Mouse (Mus musculus): ENCODE measurements at regions not wholly inside any gene's neighbourhood (a gene's known extent, or its start where the extent isn't known, plus 50 kb on each side); places are given as distances from the start of the nearest gene placed in this dataset.
A peak's percentile ranks its signal among the peaks of the same experiment; 100 is the strongest.

DNA sequence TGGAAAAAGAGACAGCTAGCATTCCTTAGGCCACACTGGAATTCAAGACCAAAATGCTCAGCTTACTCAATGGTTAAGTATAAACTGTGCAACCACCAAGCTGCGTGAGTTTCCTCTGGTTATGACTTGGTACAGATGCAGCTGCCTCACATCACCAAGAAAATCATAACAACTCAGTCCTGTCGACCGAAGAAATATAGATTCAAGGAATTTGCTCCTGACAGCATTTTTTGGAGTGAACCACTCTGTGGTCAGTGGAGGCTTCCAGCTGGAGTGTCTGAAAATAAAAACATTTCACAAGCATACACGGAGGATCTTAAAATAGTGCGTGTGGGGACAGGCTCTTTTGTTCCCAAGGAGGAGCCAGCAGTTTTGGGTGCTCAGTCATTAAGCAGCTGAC is 253.8 kb downstream of the Bckdhb start:
- no peak for DNase-seq (ENCODE audit: low spot score in 2 of 2)

- no peak for DNase-seq (ENCODE audit: low spot score in 2 of 2)
Measured at GRCm38 (mm10) chr9:84179238-84179637, 254.3 kb downstream of the Bckdhb start.

DNA sequence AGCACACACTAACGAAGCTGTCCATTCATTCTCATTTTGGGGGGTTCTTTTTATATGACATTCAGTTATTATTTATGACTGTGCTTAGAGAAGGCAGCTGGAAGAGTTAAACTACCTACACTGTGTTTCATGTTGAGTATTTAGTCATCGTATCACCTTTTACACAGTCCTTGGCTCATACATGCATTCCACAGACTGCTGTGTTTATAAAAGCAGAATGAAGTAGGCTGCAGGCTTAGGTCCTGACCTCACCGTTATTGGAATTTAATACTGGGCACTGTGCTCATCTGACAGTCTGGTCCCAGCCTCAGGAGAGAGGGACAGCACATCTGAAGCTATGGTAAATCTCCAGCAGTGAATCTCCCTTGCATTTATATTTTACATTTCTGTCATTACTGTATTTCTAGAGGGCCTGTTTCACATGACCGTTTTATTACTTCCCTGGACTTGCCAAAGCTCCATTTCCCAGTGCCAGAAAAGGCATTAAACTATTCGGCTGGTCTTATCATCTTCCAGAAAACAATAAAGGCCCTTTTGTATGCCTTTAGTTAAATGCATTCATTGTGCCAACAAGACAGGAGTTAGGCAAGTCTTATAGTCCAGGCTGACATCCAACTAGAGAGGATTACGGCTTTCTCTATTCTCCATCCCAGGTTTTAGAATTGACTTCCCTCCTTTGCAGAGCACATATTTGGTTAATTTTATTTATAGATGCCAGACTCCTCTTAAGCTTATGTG is 258.9 kb downstream of the Bckdhb start:
- DNase-seq (ENCODE audit: low spot score in 2 of 2): no peak

DNA sequence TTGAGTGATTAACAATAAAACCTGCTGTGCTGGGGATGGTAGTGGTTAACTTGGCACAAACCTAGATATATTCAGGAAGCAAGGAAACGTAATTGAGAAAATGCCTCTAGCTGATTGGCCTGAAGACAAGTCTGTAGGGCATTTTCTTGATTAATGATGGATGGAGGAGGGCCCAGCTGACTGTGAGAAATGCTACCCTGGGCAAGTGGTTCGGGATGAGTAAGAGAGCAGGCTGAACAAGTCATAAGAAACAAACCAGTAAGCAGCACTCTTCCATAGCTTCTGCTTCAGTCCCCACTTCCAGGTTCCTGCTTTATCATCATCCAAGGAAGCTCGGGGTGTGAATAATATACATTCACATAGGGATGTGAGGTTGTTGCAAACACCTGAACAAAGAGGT is 262.6 kb downstream of the Bckdhb start:
- DNase-seq (ENCODE audit: low spot score in 2 of 2): no peak

DNA sequence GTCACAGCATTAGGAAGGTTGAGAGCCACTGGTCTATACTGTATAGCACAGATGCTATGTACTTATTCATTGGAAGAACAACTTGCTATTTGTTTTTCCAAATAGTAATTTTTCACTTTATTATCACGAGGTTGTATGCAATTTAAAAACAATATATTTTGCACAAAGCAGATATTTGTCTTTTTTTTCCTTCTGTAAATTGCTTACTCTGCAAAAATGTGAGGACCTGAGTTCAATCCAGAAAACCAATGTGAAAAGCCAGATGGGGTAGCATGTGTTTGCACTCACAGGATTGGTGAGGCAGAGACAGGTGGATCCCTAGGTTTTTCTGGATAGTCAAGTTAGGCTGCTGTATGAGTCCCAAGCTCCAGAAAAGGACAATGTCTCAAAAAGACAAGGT is 268.5 kb downstream of the Bckdhb start:
- DNase-seq (ENCODE audit: low spot score in 2 of 2): no peak

- no peak for DNase-seq (ENCODE audit: low spot score in 2 of 2)
Measured at GRCm38 (mm10) chr9:84194716-84195115, 269.8 kb downstream of the Bckdhb start.

DNA sequence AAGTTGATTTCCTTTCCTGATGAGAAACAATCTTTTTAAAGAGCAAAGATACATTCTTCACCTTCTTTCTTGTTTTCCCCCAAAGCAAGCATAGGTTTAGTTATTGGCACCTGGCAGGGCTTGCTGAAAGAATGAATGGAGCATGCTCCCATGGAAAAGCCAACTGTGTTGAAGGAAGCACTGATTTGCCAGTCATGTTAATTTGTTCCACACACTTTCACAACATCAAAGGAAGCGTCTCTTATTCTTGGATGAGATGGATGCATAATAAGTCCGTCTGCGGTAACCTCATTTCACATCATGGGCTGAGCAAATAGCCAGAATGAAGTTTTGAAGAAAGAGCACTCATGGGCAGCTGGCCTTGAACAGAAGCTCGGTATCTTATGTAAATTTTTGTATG is 270.4 kb downstream of the Bckdhb start:
- DNase-seq (ENCODE audit: low spot score in 2 of 2): no peak

GRCm38 (mm10) chr9:84200208-84200607 is 275.3 kb downstream of the Bckdhb start:
- DNase-seq (ENCODE audit: low spot score in 2 of 2): no peak

GRCm38 (mm10) chr9:84204056-84204455 is 279.1 kb downstream of the Bckdhb start:
- DNase-seq (ENCODE audit: low spot score in 2 of 2): no peak

- DNase-seq (ENCODE audit: low spot score in 2 of 2): no peak
Measured at GRCm38 (mm10) chr9:84240491-84240975, 315.6 kb downstream of the Bckdhb start.

GRCm38 (mm10) chr9:84249765-84250164 is 324.8 kb downstream of the Bckdhb start:
- DNase-seq (ENCODE audit: low spot score in 2 of 2): no peak

GRCm38 (mm10) chr9:84253022-84253991 is 328.4 kb downstream of the Bckdhb start:
- no peak for DNase-seq (ENCODE audit: low spot score in 2 of 2)

DNA sequence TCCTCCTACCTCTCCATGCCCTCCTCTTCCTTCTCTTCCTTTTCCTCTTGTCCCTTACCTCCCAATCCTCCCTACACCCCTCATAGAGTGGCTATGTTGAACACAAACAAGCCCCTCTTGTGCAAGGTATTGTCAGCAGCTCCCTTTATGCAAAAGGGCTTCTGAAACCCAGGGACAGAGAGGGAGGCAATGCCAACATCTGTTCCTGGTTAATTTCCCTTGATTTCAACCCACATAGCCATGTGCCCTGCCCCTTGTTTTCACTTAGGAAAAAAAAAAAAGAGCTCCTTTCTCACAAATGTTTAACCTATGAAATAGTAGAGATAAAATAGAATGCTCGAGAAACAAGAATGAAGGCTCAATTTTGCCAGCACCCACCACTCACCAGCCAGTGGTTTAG is 333.5 kb downstream of the Bckdhb start:
- DNase-seq (ENCODE audit: low spot score in 2 of 2): no peak

- DNase-seq (ENCODE audit: low spot score in 2 of 2): no peak
Measured at GRCm38 (mm10) chr9:84259751-84260150, 334.8 kb downstream of the Bckdhb start.

DNA sequence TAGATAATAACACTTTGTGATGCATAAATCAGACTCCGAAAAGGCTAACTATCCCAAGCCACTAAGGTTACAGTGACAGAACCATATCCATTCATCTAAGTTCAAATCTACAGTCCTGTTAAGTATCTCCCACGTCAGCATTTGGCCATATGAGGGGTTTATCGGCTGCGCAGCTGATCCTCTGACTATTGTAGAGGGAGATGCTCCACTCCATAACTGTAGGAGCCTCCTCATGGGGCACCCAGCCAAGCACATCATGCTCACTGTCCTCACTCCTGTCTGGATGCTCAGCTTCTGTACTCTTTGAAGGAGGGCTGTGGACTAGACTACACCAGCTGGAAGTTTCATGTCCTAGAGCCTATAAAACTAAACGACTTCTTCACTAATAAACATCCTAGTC is 337.2 kb downstream of the Bckdhb start:
- DNase-seq (ENCODE audit: low spot score in 2 of 2): peak; percentile 39 to 61

- DNase-seq (ENCODE audit: low spot score in 2 of 2): no peak
Measured at GRCm38 (mm10) chr9:84266974-84267373, 342.0 kb downstream of the Bckdhb start.

GRCm38 (mm10) chr9:84274608-84275007 is 349.7 kb downstream of the Bckdhb start:
- DNase-seq (ENCODE audit: low spot score in 2 of 2): no peak

DNA sequence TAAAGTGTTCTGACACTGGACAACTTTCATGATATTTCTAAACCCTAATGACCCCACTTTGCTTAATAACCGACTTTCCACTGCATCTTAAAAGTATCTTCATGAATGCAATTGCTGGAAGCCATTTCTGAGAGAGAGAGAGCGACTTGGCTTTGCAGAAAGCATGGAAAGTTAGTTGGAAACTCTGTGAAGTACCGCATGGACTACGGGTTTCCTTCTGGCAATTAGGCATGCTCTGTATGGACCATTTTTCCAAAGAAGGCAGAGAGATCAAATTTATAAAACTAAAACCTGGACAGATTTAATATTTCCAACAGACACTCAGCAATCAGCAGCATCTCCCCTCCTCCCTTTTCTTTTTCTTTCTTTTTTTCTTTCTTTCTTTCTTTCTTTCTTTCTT is 353.4 kb downstream of the Bckdhb start:
- DNase-seq (ENCODE audit: low spot score in 2 of 2): no peak

GRCm38 (mm10) chr9:84278731-84279130 is 353.8 kb downstream of the Bckdhb start:
- no peak for DNase-seq (ENCODE audit: low spot score in 2 of 2)

DNA sequence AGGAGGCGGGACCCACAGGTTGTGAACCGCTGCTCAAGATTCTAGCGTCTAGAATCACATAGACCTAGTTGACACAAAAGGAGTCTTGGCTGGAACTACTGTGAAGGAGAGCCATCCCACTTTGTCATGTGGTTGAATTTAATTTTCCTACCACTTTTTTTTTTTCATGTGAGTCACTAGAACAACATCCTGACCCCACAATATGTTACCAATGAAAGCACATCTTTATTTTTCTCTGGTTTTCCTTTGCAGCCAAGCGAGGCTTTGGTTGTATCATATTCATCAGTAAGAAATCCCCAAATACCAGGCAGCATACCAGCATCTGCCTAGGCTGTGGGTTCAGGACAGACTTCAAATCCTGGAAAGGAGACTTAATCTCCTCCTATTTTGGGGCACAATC is 356.0 kb downstream of the Bckdhb start:
- DNase-seq (ENCODE audit: low spot score in 2 of 2): no peak

- no peak for DNase-seq (ENCODE audit: low spot score in 2 of 2)
Measured at GRCm38 (mm10) chr9:84281610-84282009, 356.7 kb downstream of the Bckdhb start.

DNA sequence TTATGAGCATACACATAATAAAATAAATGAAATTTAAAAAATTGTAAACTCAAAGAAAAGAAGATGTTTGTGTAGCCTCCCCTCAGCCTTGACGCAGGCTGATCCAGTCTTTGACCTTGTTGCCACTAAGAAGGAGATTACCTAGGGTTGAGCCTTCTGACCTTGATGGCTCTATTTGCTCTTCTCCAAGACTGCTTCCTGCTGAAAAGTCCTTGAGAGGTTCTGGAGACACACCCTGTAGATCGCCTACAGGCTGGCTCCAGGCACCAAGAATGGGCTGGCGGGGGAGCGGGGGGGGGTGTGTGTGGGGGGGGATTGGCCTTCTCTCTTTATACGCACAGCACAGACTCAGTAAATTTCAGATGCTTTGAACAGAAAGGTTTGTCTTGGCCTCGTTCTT is 358.4 kb downstream of the Bckdhb start:
- DNase-seq (ENCODE audit: low spot score in 2 of 2): no peak

GRCm38 (mm10) chr9:84285604-84286003 is 360.7 kb downstream of the Bckdhb start:
- DNase-seq (ENCODE audit: low spot score in 2 of 2): no peak
